Mouse (Mus musculus) left cerebral cortex, postnatal 36 days (tissue): ENCODE measurements around the gene Tmem63a. TPM values are rescaled to one million over a fixed set of nuclear protein-coding genes. Genes with fewer than 3 reads are reported as not detected.

Experiments used
- DNase-seq, 2 experiments: peaks; one replicate each; pipeline ENCODE4 v3.0.0; 2021 to 2022; ENCODE audit warnings: low spot score in 2 of 2, mixed read lengths in 1 of 2
- intact Hi-C: fragments of 180-260 bp; cut with DNase I; formaldehyde crosslinking; loops from one replicate; pipeline ENCODE4 v1.15.1; 2025
- total RNA-seq, 2 experiments: library from RNA; stranded (reverse); gene quantifications; 2 replicates each; pipeline ENCODE4 v1.2.3; 2021

The Tmem63a gene
- total RNA-seq, 2 experiments from 2014 or later, result 13.8 to 20.6 TPM

DNA sequence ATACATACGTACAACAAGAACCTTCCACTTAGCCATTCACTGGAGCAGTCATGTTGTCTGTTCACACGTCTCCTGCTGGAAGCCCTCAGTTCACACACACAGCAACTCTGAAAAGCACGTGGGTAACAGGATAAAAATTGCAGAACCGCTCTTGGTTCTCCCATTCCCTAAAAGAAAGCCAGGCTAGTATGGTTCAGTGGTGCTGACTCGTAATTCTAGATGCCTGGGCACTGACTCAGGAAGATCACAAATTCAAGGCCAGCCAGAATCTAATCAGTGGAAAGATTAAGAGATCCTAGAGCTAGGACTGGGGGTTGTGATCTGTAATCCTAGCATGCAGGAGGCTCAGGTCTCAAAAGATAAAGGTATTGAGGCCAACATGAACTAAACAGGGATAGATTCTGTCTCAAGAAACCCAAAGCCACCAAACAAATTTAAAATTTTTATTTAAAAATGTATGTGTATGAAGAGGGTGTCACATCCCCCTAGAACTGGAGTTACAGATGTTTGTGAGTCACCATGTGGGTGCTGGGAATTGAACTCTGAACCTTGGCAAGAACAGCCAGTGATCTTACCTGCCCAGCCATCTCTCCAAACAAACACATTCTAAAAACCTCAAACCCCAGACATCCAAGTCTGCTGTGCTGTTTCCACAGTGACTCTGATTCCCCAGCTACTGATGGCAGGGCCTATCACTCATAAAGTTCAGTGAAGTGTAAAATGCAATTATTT lies 78.8 kb downstream of the Tmem63a start, which contains the start of gene Ephx1:
Gene Ephx1, minus strand, starts transcription at position 149 of the 732 bp plus-strand sequence.
- intact Hi-C loops, result no loop called here
- DNase-seq, result no peak

DNA sequence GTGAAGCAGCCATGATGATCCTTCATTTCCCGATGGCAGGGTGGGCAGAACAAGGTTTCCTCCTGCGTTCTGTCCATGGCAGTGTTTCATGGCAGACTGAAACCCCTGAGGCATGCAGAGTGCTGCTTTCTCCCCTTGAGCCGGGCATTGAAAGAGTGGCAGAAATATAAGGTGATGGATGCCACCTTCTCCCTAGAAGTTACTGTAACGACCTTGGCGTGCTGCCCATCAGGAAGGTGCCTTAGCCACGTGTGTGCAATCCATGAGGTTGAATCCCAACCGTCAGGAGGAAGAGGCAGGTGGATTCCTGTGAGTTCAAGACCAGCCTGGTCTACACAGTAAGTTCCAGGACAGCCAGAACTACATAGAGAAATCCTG lies 79.3 kb downstream of the Tmem63a start:
- intact Hi-C loops, result no loop called here
- DNase-seq, result no peak

DNA sequence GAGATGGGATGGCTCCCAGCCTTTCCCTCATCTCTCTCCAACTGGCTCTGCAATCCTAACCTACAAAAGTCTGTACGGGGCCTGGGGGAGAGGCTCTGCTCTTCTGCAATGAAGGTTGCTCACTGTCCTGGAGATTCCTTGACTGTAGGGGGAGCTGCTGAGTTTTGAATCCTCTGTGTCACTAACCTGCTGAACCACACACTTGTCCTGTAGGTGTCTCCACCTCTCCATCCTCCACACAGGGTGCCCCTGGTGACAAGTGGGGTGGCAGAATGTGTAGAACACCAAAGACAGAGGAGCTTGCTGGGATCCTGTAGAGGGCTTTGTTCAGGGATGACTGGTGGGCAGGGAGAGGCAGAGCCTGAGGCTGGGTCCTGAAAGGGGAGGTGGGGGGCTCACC lies 80.1 kb downstream of the Tmem63a start:
- intact Hi-C loops, result no loop called here
- DNase-seq, result peak in 1 of 2 experiments; percentile 23

Other genes with a start within 250 kb of the Tmem63a start
- not detected for gene Mixl1, start 245.3 kb upstream of the Tmem63a start, total RNA-seq
- gene Acbd3, start 216.3 kb upstream of the Tmem63a start, total RNA-seq, result 10 to 100 TPM; 30.1 to 35.1 TPM
- gene H3f3a, start 128.4 kb upstream of the Tmem63a start, total RNA-seq, result 100 to 1,000 TPM; 274 to 285 TPM
- 10 to 100 TPM; 20.3 to 21.9 TPM for gene Sde2, start 91.2 kb upstream of the Tmem63a start, total RNA-seq
- gene Lefty2, start 49.2 kb upstream of the Tmem63a start, total RNA-seq, result under 1 TPM; 0.69 to 0.77 TPM
- 10 to 100 TPM; 26.0 to 27.3 TPM for gene Pycr2, start 38.1 kb upstream of the Tmem63a start, total RNA-seq
- gene Lefty1, start 7.3 kb upstream of the Tmem63a start, total RNA-seq, result under 1 TPM in 1 of 2 experiments, not detected in 1; 0.20 TPM
- 10 to 100 TPM; 30.2 to 31.6 TPM for gene Ephx1, start 78.6 kb downstream of the Tmem63a start, total RNA-seq
- gene 9130409I23Rik, start 108.9 kb downstream of the Tmem63a start, total RNA-seq, result not detected
- 10 to 100 TPM; 25.4 to 40.2 TPM for gene Nvl, start 201.9 kb downstream of the Tmem63a start, total RNA-seq
- 10 to 100 TPM; 20.9 to 23.6 TPM for gene Cnih4, start 202.3 kb downstream of the Tmem63a start, total RNA-seq